Mouse (Mus musculus) T-helper 17 cell (primary cell): ENCODE results near the gene Def6.

ENCODE experiments used
- in situ Hi-C, 2 experiments: fragments of 300-600 bp; cut with MboI, MseI; formaldehyde crosslinking; loops; 1 replicate in 1 of 2; 2 replicates in 1 of 2; pipeline ENCODE4 v1.15.1; 2025; ENCODE audit warnings: high pct_unique_total_duplicates in 2 of 2

Def6 gene

GRCm38 (mm10) chr17:28237362-28237761, 29.8 kb downstream of the Def6 start:
- in situ Hi-C loops = no loop called here

GRCm38 (mm10) chr17:28237874-28238273, 30.3 kb downstream of the Def6 start:
- in situ Hi-C loops = no loop called here

GRCm38 (mm10) chr17:28240846-28241245, 33.3 kb downstream of the Def6 start:
- in situ Hi-C loops = no loop called here

- in situ Hi-C loops = no loop called here
Measured at GRCm38 (mm10) chr17:28242296-28242695, 34.7 kb downstream of the Def6 start.

GRCm38 (mm10) chr17:28244214-28244613, 36.6 kb downstream of the Def6 start:
- in situ Hi-C loops = no loop called here

- in situ Hi-C loops = no loop called here
Measured at GRCm38 (mm10) chr17:28244714-28245113, 37.1 kb downstream of the Def6 start.

- in situ Hi-C loops = no loop called here
Measured at GRCm38 (mm10) chr17:28246640-28247039, 39.1 kb downstream of the Def6 start.

GRCm38 (mm10) chr17:28247613-28248012, 40.0 kb downstream of the Def6 start:
- in situ Hi-C loops = no loop called here

- in situ Hi-C loops = no loop called here
Measured at GRCm38 (mm10) chr17:28249062-28249461, 41.5 kb downstream of the Def6 start.

GRCm38 (mm10) chr17:28251579-28252280, 44.2 kb downstream of the Def6 start:
- in situ Hi-C loops = no loop called here

GRCm38 (mm10) chr17:28252281-28252648, 44.7 kb downstream of the Def6 start:
- in situ Hi-C loops = no loop called here

- in situ Hi-C loops = no loop called here
Measured at GRCm38 (mm10) chr17:28253216-28253615, 45.6 kb downstream of the Def6 start.

- in situ Hi-C loops = no loop called here
Measured at GRCm38 (mm10) chr17:28254804-28255203, 47.2 kb downstream of the Def6 start.

GRCm38 (mm10) chr17:28255651-28256050, 48.1 kb downstream of the Def6 start:
- in situ Hi-C loops = no loop called here

GRCm38 (mm10) chr17:28256651-28257328, 49.2 kb downstream of the Def6 start:
- in situ Hi-C loops = no loop called here

GRCm38 (mm10) chr17:28258325-28258724, 50.7 kb downstream of the Def6 start:
- in situ Hi-C loops = no loop called here

- in situ Hi-C loops = loop anchor here in 1 of 2 experiments (5.0 kb wide), 1 partner anchor 33 kb away; no protein-coding TSS in a partner anchor
Measured at GRCm38 (mm10) chr17:28259890-28260542, 52.4 kb downstream of the Def6 start.

- in situ Hi-C loops = loop anchor here in 1 of 2 experiments (5.0 kb wide), 1 partner anchor 33 kb away; no protein-coding TSS in a partner anchor
Measured at GRCm38 (mm10) chr17:28260543-28260909, 52.9 kb downstream of the Def6 start.

GRCm38 (mm10) chr17:28261795-28262194, 54.2 kb downstream of the Def6 start:
- in situ Hi-C loops = loop anchor here in 1 of 2 experiments (5.0 kb wide), 1 partner anchor 34 kb away; no protein-coding TSS in a partner anchor

GRCm38 (mm10) chr17:28263181-28263894, 55.8 kb downstream of the Def6 start:
- in situ Hi-C loops = loop anchor here in 1 of 2 experiments (5.0 kb wide), 1 partner anchor 36 kb away; no protein-coding TSS in a partner anchor

GRCm38 (mm10) chr17:28267251-28267650, 59.7 kb downstream of the Def6 start:
- in situ Hi-C loops = no loop called here

- in situ Hi-C loops = no loop called here
Measured at GRCm38 (mm10) chr17:28270165-28270564, 62.6 kb downstream of the Def6 start.
